Mouse (Mus musculus): ENCODE results near the gene Naa15. TPM values are rescaled to one million over a fixed set of nuclear protein-coding genes. Genes with fewer than 3 reads are reported as not detected.

Naa15 gene
- polyA plus RNA-seq (2016; fragmentation: Nextera tagmentation; extraction: Ambion mirVana) = 49.1 and 50.4 TPM in 2 replicates

DNA sequence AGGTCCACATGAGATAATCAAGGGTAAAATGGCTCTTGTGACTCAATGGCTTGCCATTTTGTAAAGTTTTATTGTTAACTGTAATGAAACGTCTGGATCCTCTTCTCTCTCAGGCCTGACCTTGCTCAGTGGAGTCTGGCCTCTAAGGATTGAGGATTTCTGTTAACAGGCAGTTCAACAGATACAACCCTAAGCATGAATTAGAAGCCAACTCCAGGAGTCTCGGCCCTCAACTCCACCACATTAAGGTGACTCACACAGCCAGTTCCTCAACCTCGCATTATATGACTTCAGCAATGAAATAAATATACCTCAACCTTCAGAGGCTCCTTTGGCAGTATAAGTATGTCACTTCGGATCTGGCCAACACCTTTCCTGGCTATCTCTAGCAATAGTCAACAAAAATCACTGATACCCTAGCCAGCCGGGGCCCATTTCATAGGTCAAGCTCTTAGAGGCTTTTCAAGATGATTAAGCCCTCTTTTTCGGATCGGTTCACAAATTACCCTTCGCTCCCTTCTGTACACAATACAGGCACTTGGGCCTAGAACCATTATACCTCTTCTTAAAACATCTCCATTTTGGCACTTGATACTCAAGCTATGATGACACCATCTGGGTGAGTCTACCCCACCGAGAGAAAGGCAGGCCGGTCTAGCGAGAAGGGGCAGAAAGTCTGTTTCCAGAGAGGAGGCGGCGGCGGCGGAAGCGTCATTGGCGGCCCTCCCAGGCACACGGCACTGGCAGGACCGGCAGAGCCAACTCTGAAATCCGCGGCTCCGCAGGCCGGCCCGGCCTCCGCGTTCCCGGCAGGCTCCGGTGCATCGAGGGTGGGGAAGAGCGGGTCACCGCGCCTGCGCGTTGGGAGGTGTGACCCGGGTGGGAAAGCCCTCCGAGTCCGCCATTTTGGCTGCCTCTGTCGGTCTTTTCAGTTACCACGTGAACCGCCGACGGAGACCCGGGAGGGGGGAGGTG is at the start of gene Naa15:
Naa15 (plus strand) TSS at position 51 of the 975 bp plus-strand sequence.
- H3K9ac ChIP-seq = peak within 1 kb of the TSS; percentile 99
- H3K4me3 ChIP-seq = peak within 1 kb of the TSS; percentile 88
- H3K27ac ChIP-seq (ENCODE audit: poor library complexity, severe bottlenecking) = peak within 1 kb of the TSS; percentile 94
- H3K4me2 ChIP-seq = peak within 1 kb of the TSS; percentile 85
- ATAC-seq (ENCODE audit: insufficient number of reproducible peaks, low FRiP score) = peak; percentile 90
- no peaks in the 10 kb centered on the region for H3K27me3 ChIP-seq (replicated peaks)
- 4% methylated on average over 43 of the region's 43 CpGs for WGBS
- H3K9me3 ChIP-seq (replicated peaks) = no peaks in the 10 kb centered on the region
- peaks cover 21% of the 10 kb centered on the region for H3K4me1 ChIP-seq (replicated peaks)
- no peaks in the 10 kb centered on the region; the same call in 1 of the 2 replicates for H3K36me3 ChIP-seq

DNA sequence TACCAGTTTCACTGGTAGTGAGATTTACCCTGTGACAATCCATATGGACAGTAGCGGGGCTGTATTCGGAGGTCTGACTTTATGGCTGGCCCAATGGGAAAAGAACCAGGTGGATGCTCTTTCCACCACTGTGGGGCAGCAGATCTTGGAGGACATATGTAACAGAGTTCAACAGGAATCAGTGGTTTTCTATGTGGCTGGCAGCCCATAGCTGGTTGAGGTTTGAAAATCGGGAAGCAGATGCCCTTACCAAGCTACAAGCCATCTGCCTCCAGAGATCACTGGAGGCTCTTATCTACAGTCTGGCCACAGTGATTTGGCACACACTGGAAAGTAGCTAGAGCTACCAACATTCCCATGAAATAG is 49.4 kb upstream of the Naa15 start:
- Histone ChIP-seq H3K4me2 (peak overlapping the region; percentile 86), H3K4me1 (replicated peaks) (peaks cover 12% of the 10 kb centered on the region), H3K9me3 (replicated peaks) (no peaks in the 10 kb centered on the region), H3K4me3 (peak overlapping the region; percentile 56), H3K27ac (ENCODE audit: poor library complexity, severe bottlenecking) (peak overlapping the region; percentile 45; the same call in 1 of the 2 replicates), H3K27me3 (replicated peaks) (no peaks in the 10 kb centered on the region), H3K9ac (peak overlapping the region; percentile 55; the same call in 1 of the 2 replicates), H3K36me3 (no peaks in the 10 kb centered on the region)
- ATAC-seq (ENCODE audit: insufficient number of reproducible peaks, low FRiP score) = no peak
- 6% methylated on average over 3 of the region's 3 CpGs for WGBS

DNA sequence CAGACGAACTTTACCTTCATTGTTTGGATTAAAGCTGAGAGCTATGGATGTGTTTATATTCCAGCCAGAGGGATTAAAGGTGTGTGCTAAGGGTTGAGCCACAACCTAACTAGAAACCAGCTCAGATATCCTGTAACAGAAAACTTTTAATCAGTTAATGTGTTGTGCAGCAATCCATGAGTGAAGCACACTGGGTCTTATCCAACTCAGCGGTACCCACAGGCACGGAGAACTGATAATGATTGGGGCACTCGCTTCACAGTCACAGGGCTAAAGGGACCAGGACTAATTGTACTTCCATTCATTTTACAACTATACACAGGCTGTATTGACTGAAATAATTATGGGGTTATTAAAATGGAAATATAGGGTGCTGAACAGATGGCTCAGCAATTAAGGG is 48.0 kb upstream of the Naa15 start:
- no peaks in the 10 kb centered on the region for H3K9me3 ChIP-seq (replicated peaks)
- WGBS = 55% methylated on average over 4 of the region's 4 CpGs
- no peak overlapping the region for H3K27ac ChIP-seq (ENCODE audit: poor library complexity, severe bottlenecking)
- peaks cover 12% of the 10 kb centered on the region for H3K4me1 ChIP-seq (replicated peaks)
- no peaks in the 10 kb centered on the region for H3K36me3 ChIP-seq
- no peak for ATAC-seq (ENCODE audit: insufficient number of reproducible peaks, low FRiP score)
- no peak overlapping the region for H3K9ac ChIP-seq
- no peak overlapping the region for H3K4me3 ChIP-seq
- no peak overlapping the region for H3K4me2 ChIP-seq
- no peaks in the 10 kb centered on the region for H3K27me3 ChIP-seq (replicated peaks)

DNA sequence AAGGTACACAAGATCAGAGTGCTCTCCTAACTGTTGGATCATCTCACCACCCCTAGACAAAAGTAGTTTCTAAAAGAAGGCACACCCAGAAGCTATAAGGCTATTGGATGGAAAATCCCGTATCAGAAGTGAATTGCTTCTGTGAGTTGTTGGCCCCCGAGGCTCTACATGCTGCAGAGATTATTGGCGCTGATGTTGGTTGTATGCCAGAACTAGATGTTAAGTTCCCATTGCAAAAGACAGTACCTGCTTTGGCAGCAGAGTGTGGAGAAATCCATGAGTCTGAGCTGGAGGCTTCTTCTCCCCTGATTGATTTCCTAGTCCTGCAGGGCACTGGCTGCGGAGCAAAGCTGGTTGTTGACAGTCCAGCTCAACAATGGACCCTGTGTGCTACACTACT is 46.9 kb upstream of the Naa15 start:
- H3K4me2 ChIP-seq = no peak overlapping the region
- H3K27ac ChIP-seq (ENCODE audit: poor library complexity, severe bottlenecking) = no peak overlapping the region
- ATAC-seq (ENCODE audit: insufficient number of reproducible peaks, low FRiP score) = no peak
- no peaks in the 10 kb centered on the region for H3K36me3 ChIP-seq
- H3K4me3 ChIP-seq = no peak overlapping the region
- no peaks in the 10 kb centered on the region for H3K9me3 ChIP-seq (replicated peaks)
- no peak overlapping the region for H3K9ac ChIP-seq
- no peaks in the 10 kb centered on the region for H3K27me3 ChIP-seq (replicated peaks)
- H3K4me1 ChIP-seq (replicated peaks) = peaks cover 12% of the 10 kb centered on the region
- WGBS = 76% methylated on average over 4 of the region's 4 CpGs

DNA sequence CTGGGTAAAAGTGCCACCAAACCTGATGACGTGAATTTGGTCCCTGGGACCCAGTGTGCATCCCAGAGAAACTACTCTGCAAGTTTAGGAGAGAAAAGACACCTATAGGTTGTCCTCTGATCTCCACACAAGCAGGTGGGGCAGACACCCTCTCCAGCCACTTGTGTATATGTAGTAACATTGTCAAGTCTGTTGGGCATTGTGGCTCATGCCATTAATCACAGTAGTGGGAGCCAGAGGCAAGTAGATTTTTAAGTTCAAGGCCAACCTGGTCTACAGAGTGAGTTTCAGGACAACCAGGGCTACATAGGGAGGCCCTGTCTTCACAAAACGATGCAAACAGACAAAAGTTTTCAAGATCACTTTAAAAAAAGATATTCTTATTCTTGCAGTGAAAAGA is 43.1 kb upstream of the Naa15 start:
- H3K36me3 ChIP-seq = no peaks in the 10 kb centered on the region
- peaks cover 3% of the 10 kb centered on the region; the same call in 1 of the 2 replicates for H3K9me3 ChIP-seq (replicated peaks)
- no peaks in the 10 kb centered on the region for H3K27me3 ChIP-seq (replicated peaks)
- no peak overlapping the region for H3K4me3 ChIP-seq
- no peak for ATAC-seq (ENCODE audit: insufficient number of reproducible peaks, low FRiP score)
- H3K4me1 ChIP-seq (replicated peaks) = no peaks in the 10 kb centered on the region
- H3K4me2 ChIP-seq = no peak overlapping the region
- H3K9ac ChIP-seq = no peak overlapping the region
- WGBS = 66% methylated on average over 2 of the region's 2 CpGs
- no peak overlapping the region for H3K27ac ChIP-seq (ENCODE audit: poor library complexity, severe bottlenecking)

DNA sequence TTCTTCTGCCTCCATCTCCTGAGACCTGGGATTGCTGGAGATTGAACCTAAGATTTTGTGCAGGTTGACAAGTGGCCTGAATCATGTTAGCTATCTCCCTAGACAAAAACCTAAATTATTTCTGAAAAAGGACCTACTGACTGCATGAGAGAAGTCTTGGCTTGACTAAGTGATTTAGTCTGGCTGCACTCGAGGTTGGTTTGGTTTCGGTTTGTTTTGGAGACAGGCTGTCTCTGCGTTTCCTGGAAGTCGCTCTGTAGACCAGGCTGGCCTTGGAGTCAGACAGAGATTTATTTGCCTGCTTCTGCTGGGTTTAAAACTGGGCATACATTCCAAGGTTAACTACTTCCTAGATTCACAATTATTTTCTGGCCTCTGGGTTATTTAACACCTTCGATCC is 42.1 kb upstream of the Naa15 start:
- no peak overlapping the region for H3K27ac ChIP-seq (ENCODE audit: poor library complexity, severe bottlenecking)
- 66% methylated on average over 5 of the region's 5 CpGs for WGBS
- ATAC-seq (ENCODE audit: insufficient number of reproducible peaks, low FRiP score) = no peak
- H3K4me1 ChIP-seq (replicated peaks) = no peaks in the 10 kb centered on the region
- H3K9ac ChIP-seq = no peak overlapping the region
- no peaks in the 10 kb centered on the region for H3K36me3 ChIP-seq
- peaks cover 3% of the 10 kb centered on the region; the same call in 1 of the 2 replicates for H3K9me3 ChIP-seq (replicated peaks)
- H3K27me3 ChIP-seq (replicated peaks) = no peaks in the 10 kb centered on the region
- H3K4me2 ChIP-seq = no peak overlapping the region
- H3K4me3 ChIP-seq = no peak overlapping the region

DNA sequence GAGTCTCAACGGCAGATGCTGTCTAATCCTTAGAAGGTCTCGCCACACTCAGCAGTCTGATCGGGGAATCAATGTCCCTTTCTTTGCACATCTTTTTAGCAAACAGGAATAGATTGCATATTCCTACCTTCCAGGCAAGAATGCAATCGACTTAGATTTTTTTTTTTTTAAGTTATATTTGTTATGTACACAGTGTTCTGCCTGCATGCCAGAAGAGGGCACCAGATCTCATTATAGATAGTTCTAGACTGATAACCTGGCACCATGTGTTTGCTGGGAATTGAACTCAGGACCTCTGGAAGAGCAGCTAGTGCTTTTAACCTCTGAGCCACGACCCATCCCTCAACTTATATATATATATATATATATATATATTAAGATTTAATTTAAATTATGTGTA is 41.4 kb upstream of the Naa15 start:
- WGBS = 71% methylated on average over 5 of the region's 5 CpGs
- no peak for ATAC-seq (ENCODE audit: insufficient number of reproducible peaks, low FRiP score)
- Histone ChIP-seq H3K4me1 (replicated peaks) (no peaks in the 10 kb centered on the region), H3K9me3 (replicated peaks) (peaks cover 3% of the 10 kb centered on the region; the same call in 1 of the 2 replicates), H3K27ac (ENCODE audit: poor library complexity, severe bottlenecking) (no peak overlapping the region), H3K4me2 (no peak overlapping the region), H3K4me3 (no peak overlapping the region), H3K27me3 (replicated peaks) (no peaks in the 10 kb centered on the region), H3K9ac (no peak overlapping the region), H3K36me3 (no peaks in the 10 kb centered on the region)

DNA sequence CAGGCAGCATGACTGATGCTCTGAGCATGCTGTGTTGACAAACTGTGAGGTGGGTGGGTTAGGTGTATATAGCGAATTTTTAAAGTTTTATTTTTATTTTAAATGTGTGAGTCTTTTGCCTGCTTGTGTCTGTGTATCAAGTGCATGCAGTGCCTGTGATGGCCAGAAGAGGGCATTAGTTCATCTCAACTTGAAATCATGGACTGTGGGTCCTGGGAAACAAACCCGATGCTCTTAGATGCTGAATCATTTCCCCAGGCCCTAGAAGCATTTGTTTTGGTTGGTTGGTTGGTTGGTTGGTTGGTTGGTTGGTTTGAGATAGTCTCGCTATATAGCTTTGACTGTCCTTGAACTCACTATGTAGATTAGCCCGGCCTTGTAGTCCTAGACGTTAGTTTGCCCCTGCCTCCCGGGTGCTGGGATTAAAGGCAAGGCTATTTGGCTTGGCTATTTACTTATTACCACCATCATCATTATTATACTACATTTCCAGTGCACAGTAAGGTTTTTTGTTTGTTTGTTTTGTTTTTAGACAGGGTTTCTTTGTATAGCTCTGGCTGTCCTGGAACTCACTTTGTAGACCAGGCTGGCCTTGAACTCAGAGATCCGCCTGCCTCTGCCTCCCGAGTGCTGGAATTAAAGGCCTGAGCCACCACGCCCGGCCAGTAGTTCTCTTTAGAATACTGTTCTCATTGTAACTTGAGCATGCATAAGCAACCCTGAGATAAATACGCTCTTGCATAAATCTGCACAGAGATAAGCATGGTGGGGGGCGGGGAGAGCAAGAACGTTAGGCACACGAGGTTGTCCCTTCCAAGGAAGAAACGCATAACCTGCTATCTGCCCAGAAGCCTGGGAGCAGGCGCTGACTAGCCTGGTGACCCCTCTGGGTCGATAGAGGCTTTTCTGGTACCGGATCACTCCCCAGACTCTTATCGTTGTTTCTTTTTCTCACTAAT is 39.4 kb upstream of the Naa15 start:
- no peaks in the 10 kb centered on the region for H3K4me1 ChIP-seq (replicated peaks)
- H3K4me3 ChIP-seq = no peak overlapping the region
- WGBS = 76% methylated on average over 19 of the region's 19 CpGs
- H3K9me3 ChIP-seq (replicated peaks) = peaks cover 3% of the 10 kb centered on the region; the same call in 1 of the 2 replicates
- ATAC-seq (ENCODE audit: insufficient number of reproducible peaks, low FRiP score) = no peak
- H3K9ac ChIP-seq = no peak overlapping the region
- no peaks in the 10 kb centered on the region for H3K27me3 ChIP-seq (replicated peaks)
- no peak overlapping the region for H3K4me2 ChIP-seq
- no peak overlapping the region for H3K27ac ChIP-seq (ENCODE audit: poor library complexity, severe bottlenecking)
- no peaks in the 10 kb centered on the region for H3K36me3 ChIP-seq

DNA sequence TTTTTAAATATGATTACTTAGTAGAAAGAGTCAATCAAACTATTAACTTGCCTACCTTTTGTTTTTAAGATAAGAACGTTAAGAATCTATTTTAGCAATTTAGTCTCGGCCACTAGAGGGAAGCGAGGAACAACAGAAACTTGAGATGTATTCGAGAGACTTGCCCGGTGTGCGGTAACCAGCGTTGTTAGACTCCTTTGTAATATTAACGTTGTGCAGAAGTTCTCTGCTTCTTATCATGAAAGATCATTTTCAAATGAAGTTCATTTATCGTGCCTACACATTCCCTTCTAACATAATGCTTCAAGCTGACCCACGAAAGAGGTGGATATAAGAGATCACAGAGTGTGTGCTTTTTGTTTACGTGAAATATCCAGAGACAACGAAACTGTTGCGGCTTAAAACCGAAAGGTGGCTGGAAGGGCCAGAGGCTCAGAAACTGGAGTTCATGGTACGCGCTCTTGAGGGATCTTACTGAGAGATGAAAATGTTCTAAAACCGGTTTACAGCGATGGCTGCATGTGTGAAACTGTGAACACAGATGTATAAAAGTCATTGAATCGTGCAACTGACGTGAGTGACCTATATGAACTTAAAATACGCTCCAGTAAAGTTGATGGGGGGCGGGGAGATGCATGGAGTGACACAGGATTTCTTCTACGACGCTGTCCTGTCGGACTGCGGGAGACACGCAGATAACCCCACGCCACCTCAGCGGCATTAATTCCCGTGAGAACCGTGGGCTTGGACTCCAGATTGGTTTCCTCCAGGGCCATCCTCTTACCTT is 36.9 kb upstream of the Naa15 start:
- Histone ChIP-seq H3K4me2 (peak overlapping the region; percentile 67), H3K27ac (ENCODE audit: poor library complexity, severe bottlenecking) (no peak overlapping the region), H3K9ac (no peak overlapping the region), H3K36me3 (no peaks in the 10 kb centered on the region), H3K27me3 (replicated peaks) (no peaks in the 10 kb centered on the region), H3K9me3 (replicated peaks) (peaks cover 3% of the 10 kb centered on the region; the same call in 1 of the 2 replicates), H3K4me1 (replicated peaks) (no peaks in the 10 kb centered on the region), H3K4me3 (peak overlapping the region; percentile 44)
- 27% methylated on average over 31 of the region's 31 CpGs for WGBS
- no peak for ATAC-seq (ENCODE audit: insufficient number of reproducible peaks, low FRiP score)

DNA sequence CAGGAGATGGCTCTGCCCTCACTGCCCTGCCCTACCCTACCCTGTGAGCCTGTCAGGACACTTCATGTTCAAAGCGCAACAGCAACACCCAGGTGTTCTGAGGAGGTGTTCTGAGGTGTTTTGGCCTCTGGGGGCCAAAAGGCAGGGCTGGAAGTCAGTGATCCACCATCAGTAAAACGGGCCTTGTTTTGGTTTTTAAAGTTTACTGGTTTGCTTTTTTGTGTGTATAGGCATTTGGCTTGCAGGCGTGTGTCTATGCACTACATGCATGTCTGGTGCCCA is 36.3 kb upstream of the Naa15 start:
- Histone ChIP-seq H3K4me1 (replicated peaks) (no peaks in the 10 kb centered on the region), H3K27ac (ENCODE audit: poor library complexity, severe bottlenecking) (no peak overlapping the region), H3K4me2 (peak overlapping the region; percentile 67), H3K36me3 (no peaks in the 10 kb centered on the region), H3K27me3 (replicated peaks) (no peaks in the 10 kb centered on the region), H3K9me3 (replicated peaks) (peaks cover 3% of the 10 kb centered on the region; the same call in 1 of the 2 replicates), H3K4me3 (peak overlapping the region; percentile 44), H3K9ac (no peak overlapping the region)
- ATAC-seq (ENCODE audit: insufficient number of reproducible peaks, low FRiP score) = no peak
- 83% methylated on average over 3 of the region's 3 CpGs for WGBS

Data from heart, embryonic 12.5 days (tissue).